Mouse (Mus musculus): ENCODE measurements around the gene Plekhh1. TPM values are rescaled to one million over a fixed set of nuclear protein-coding genes. Genes with fewer than 3 reads are reported as not detected.

Gene Plekhh1
- polyA plus RNA-seq (2014; fragmentation: Nextera tagmentation; extraction: Ambion mirVana) = 2.5 and 3.5 TPM in 2 replicates

DNA sequence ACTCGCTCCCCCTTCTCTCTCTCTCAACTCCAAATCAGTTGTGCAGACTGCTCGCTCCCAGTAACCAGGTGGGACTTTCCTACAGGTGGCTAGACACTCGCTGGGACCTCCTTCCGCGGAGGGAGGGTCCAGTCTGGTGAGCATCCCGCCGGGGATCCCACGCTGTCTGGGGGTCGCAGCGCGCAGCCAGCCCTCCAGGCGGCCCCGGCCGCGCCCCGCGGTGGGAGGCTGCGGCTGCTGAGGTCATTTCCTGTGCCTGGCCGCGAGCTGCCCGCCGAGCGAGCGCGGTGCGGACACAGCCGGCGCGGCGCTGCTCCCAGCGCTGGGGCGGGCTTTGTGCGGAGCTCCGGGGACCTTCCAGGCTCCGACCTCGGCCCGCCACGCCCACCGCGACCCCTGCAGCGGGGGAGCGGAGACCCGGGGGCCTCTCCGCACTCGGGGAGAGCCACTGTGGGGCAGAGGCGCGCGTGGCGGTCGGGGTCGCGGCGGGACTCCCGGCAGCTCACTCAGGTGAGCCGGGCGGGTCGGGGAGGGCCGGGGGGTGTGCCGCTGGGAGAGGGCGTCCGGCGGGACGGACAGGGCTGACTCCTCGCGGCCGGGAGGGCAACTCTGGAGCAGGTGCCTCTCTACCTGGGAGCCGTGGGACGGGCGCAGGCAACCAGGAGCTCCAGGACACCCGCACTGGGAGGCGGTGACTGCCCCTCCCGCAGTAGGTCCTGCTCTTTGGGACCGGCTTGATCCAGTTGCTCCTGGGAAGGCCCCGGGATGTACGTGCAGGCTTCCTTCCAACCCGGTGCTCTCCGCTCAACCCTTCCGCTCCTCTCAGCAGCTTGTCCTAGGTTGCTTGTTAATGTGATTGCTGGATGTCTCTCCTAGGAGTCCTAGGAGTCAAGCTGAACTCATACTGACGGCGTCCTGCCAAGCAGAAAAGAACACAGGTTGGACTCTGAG lies at the start of gene Plekhh1:
Plekhh1 (plus strand) TSS at position 253 of the 951 bp plus-strand sequence.
- Histone ChIP-seq H3K4me3 (ENCODE audit: low read depth, low read length) (peak within 1 kb of the TSS; percentile 84), H3K4me2 (ENCODE audit: low read depth, low read length) (peak within 1 kb of the TSS; percentile 97), H3K36me3 (replicated peaks; ENCODE audit: control insufficient read depth, insufficient read depth, low read depth, low read length) (no peaks in the 10 kb centered on the region), H3K4me1 (ENCODE audit: control insufficient read depth, insufficient read depth, low read length) (peaks cover 4% of the 10 kb centered on the region; the same call in 1 of the 2 replicates), H3K27me3 (ENCODE audit: control insufficient read depth, insufficient read depth, low read length) (no peaks in the 10 kb centered on the region), H3K9me3 (replicated peaks; ENCODE audit: control insufficient read depth, low read length) (no peaks in the 10 kb centered on the region), H3K27ac (replicated peaks; ENCODE audit: low read depth, low read length) (no peak within 1 kb of the TSS), H3K9ac (replicated peaks; ENCODE audit: low read length) (peak within 1 kb of the TSS; percentile 88)
- ATAC-seq (replicated peaks; ENCODE audit: insufficient number of reproducible peaks, low FRiP score, low TSS enrichment, low read depth) (peak; percentile 90), DNase-seq (ENCODE audit: low spot score) (peak; percentile 78)
- 1% methylated on average over 59 of the region's 80 CpGs for whole genome bisulfite sequencing

GRCm38 (mm10) chr12:78980683-78981091 lies 48.3 kb upstream of the Plekhh1 start:
- no peak overlapping the region for H3K27ac ChIP-seq (replicated peaks; ENCODE audit: low read depth, low read length)
- ATAC-seq (replicated peaks; ENCODE audit: insufficient number of reproducible peaks, low FRiP score, low TSS enrichment, low read depth) (no peak), DNase-seq (ENCODE audit: low spot score) (no peak)
- 68% methylated on average over 5 of the region's 5 CpGs for WGBS
- H3K36me3 ChIP-seq (replicated peaks; ENCODE audit: control insufficient read depth, insufficient read depth, low read depth, low read length) = no peaks in the 10 kb centered on the region
- no peak overlapping the region for H3K4me3 ChIP-seq (ENCODE audit: low read depth, low read length)
- no peak overlapping the region for H3K9ac ChIP-seq (replicated peaks; ENCODE audit: low read length)
- no peaks in the 10 kb centered on the region for H3K27me3 ChIP-seq (ENCODE audit: control insufficient read depth, insufficient read depth, low read length)
- H3K4me2 ChIP-seq (ENCODE audit: low read depth, low read length) = no peak overlapping the region
- H3K4me1 ChIP-seq (ENCODE audit: control insufficient read depth, insufficient read depth, low read length) = no peaks in the 10 kb centered on the region
- H3K9me3 ChIP-seq (replicated peaks; ENCODE audit: control insufficient read depth, low read length) = no peaks in the 10 kb centered on the region

- Histone ChIP-seq H3K27me3 (ENCODE audit: control insufficient read depth, insufficient read depth, low read length) (no peaks in the 10 kb centered on the region), H3K27ac (replicated peaks; ENCODE audit: low read depth, low read length) (no peak overlapping the region), H3K4me3 (ENCODE audit: low read depth, low read length) (no peak overlapping the region), H3K4me1 (ENCODE audit: control insufficient read depth, insufficient read depth, low read length) (no peaks in the 10 kb centered on the region), H3K4me2 (ENCODE audit: low read depth, low read length) (no peak overlapping the region), H3K36me3 (replicated peaks; ENCODE audit: control insufficient read depth, insufficient read depth, low read depth, low read length) (no peaks in the 10 kb centered on the region), H3K9me3 (replicated peaks; ENCODE audit: control insufficient read depth, low read length) (no peaks in the 10 kb centered on the region), H3K9ac (replicated peaks; ENCODE audit: low read length) (no peak overlapping the region)
- ATAC-seq (replicated peaks; ENCODE audit: insufficient number of reproducible peaks, low FRiP score, low TSS enrichment, low read depth) = no peak
- 71% methylated on average over 2 of the region's 2 CpGs for WGBS
- DNase-seq (ENCODE audit: low spot score) = no peak
Measured at GRCm38 (mm10) chr12:78981131-78981530, 47.8 kb upstream of the Plekhh1 start.

GRCm38 (mm10) chr12:78981938-78982825 lies 46.8 kb upstream of the Plekhh1 start:
- Histone ChIP-seq H3K9ac (replicated peaks; ENCODE audit: low read length) (no peak overlapping the region), H3K4me3 (ENCODE audit: low read depth, low read length) (no peak overlapping the region), H3K36me3 (replicated peaks; ENCODE audit: control insufficient read depth, insufficient read depth, low read depth, low read length) (no peaks in the 10 kb centered on the region), H3K27me3 (ENCODE audit: control insufficient read depth, insufficient read depth, low read length) (no peaks in the 10 kb centered on the region), H3K4me1 (ENCODE audit: control insufficient read depth, insufficient read depth, low read length) (no peaks in the 10 kb centered on the region), H3K4me2 (ENCODE audit: low read depth, low read length) (no peak overlapping the region), H3K27ac (replicated peaks; ENCODE audit: low read depth, low read length) (no peak overlapping the region), H3K9me3 (replicated peaks; ENCODE audit: control insufficient read depth, low read length) (no peaks in the 10 kb centered on the region)
- no peak for ATAC-seq (replicated peaks; ENCODE audit: insufficient number of reproducible peaks, low FRiP score, low TSS enrichment, low read depth)
- 77% methylated on average over 9 of the region's 9 CpGs for WGBS
- no peak for DNase-seq (ENCODE audit: low spot score)

GRCm38 (mm10) chr12:78983296-78984034 lies 45.5 kb upstream of the Plekhh1 start:
- Histone ChIP-seq H3K4me3 (ENCODE audit: low read depth, low read length) (no peak overlapping the region), H3K4me1 (ENCODE audit: control insufficient read depth, insufficient read depth, low read length) (no peaks in the 10 kb centered on the region), H3K9ac (replicated peaks; ENCODE audit: low read length) (no peak overlapping the region), H3K36me3 (replicated peaks; ENCODE audit: control insufficient read depth, insufficient read depth, low read depth, low read length) (no peaks in the 10 kb centered on the region), H3K27ac (replicated peaks; ENCODE audit: low read depth, low read length) (no peak overlapping the region), H3K9me3 (replicated peaks; ENCODE audit: control insufficient read depth, low read length) (no peaks in the 10 kb centered on the region), H3K27me3 (ENCODE audit: control insufficient read depth, insufficient read depth, low read length) (no peaks in the 10 kb centered on the region), H3K4me2 (ENCODE audit: low read depth, low read length) (no peak overlapping the region)
- WGBS = 82% methylated on average over 9 of the region's 9 CpGs
- DNase-seq (ENCODE audit: low spot score) (no peak), ATAC-seq (replicated peaks; ENCODE audit: insufficient number of reproducible peaks, low FRiP score, low TSS enrichment, low read depth) (no peak)

DNA sequence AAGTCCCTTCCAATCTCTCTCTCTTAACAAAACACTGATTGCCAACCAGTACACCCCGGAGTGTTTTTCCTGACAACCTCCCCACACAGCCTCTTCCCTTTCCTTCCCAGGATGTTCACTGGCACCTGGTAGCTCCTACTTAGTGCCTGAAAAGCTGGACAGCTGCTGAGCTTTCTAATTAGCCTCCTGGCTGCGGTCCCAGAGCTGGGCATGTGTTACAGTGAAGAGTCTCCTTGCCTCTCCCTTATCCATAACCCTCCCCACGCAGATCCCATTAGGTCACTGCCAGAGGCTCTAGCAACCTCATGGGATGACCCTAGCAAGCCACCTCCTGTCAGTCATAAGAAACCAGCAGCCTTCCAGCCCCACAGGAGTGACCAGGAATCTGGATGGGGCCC lies 44.9 kb upstream of the Plekhh1 start:
- H3K4me3 ChIP-seq (ENCODE audit: low read depth, low read length) = no peak overlapping the region
- H3K4me1 ChIP-seq (ENCODE audit: control insufficient read depth, insufficient read depth, low read length) = no peaks in the 10 kb centered on the region
- no peak; the same call in 1 of the 2 replicates for ATAC-seq (replicated peaks; ENCODE audit: insufficient number of reproducible peaks, low FRiP score, low TSS enrichment, low read depth)
- DNase-seq (ENCODE audit: low spot score) = no peak
- H3K9ac ChIP-seq (replicated peaks; ENCODE audit: low read length) = no peak overlapping the region
- 56% methylated on average over 3 of the region's 3 CpGs for WGBS
- H3K4me2 ChIP-seq (ENCODE audit: low read depth, low read length) = no peak overlapping the region
- no peaks in the 10 kb centered on the region for H3K9me3 ChIP-seq (replicated peaks; ENCODE audit: control insufficient read depth, low read length)
- no peaks in the 10 kb centered on the region for H3K36me3 ChIP-seq (replicated peaks; ENCODE audit: control insufficient read depth, insufficient read depth, low read depth, low read length)
- no peak overlapping the region for H3K27ac ChIP-seq (replicated peaks; ENCODE audit: low read depth, low read length)
- no peaks in the 10 kb centered on the region for H3K27me3 ChIP-seq (ENCODE audit: control insufficient read depth, insufficient read depth, low read length)

DNA sequence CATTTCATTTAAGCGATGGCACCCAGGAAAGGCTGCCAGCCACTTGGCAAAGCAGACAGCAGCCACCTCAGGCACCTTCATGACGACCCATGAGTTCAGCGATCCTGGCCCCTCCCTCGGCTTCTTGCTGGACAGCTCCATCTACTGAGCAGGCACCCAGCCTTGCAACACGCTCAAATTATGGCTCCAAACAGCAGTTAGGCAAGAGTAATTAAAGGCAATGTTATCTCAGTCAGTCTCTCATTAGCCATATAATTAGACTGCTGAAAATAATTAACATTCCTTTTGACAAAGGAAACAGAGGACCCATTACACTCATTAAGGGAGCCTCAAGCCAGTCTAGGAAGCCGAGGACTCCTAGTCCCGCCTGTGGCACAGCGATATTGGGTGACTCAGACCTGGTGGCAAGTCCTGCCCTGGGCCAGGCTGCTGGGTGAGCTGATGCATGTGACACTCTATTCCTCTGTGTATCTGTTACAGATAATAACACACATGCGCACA lies 41.3 kb upstream of the Plekhh1 start:
- no peak overlapping the region for H3K9ac ChIP-seq (replicated peaks; ENCODE audit: low read length)
- H3K27ac ChIP-seq (replicated peaks; ENCODE audit: low read depth, low read length) = no peak overlapping the region
- DNase-seq (ENCODE audit: low spot score) (no peak), ATAC-seq (replicated peaks; ENCODE audit: insufficient number of reproducible peaks, low FRiP score, low TSS enrichment, low read depth) (no peak)
- WGBS = 36% methylated on average over 9 of the region's 9 CpGs
- H3K27me3 ChIP-seq (ENCODE audit: control insufficient read depth, insufficient read depth, low read length) = no peaks in the 10 kb centered on the region
- H3K4me3 ChIP-seq (ENCODE audit: low read depth, low read length) = no peak overlapping the region
- H3K4me1 ChIP-seq (ENCODE audit: control insufficient read depth, insufficient read depth, low read length) = no peaks in the 10 kb centered on the region
- H3K36me3 ChIP-seq (replicated peaks; ENCODE audit: control insufficient read depth, insufficient read depth, low read depth, low read length) = no peaks in the 10 kb centered on the region
- H3K4me2 ChIP-seq (ENCODE audit: low read depth, low read length) = no peak overlapping the region
- H3K9me3 ChIP-seq (replicated peaks; ENCODE audit: control insufficient read depth, low read length) = no peaks in the 10 kb centered on the region
